Comparison of ENCODE assay signal across 23 mouse cellular contexts in the genomic region with DNA sequence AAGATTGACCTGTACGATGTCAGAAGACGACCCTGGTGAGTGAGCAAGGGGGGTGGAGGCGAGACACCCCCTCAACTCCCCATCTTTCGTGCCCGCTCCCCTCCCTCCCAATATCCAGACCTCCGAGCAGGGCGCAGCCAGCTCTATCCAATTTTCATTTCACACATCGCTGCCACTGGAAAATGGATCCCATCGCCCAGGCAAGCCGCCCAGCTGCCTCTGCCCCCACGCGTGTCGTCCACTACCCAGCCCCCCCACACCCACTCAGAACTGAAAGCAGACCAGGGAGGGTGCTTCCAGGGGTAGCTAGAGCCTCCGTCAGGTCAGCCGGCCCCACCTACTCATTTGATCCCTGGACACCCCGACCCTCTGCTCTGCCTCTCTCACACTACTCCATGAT. TPM values are rescaled to one million over a fixed set of nuclear protein-coding genes. Genes with fewer than 3 reads are reported as not detected.
DNase-seq lines count a peak whose midpoint lies in the region; ATAC-seq lines count a peak whose summit lies in the region.
"Had no signal": no experiment of that assay in that cellular context is flagged by ENCODE, and none has a peak within 500 bp of the region (broad histone marks: within the 10 kb centered on the region; RNA-seq: fewer than 3 reads in every experiment).

No protein-coding gene starts in this region.

- no peaks in the 10 kb centered on the region for H3K9me3 ChIP-seq in forebrain, embryonic 11.5 days (ENCODE audit: control insufficient read depth, low read length)
- H3K9me3 ChIP-seq in forebrain, embryonic 14.5 days (replicated peaks; ENCODE audit: control insufficient read depth, low read length): no peaks in the 10 kb centered on the region
- H3K9me3 ChIP-seq in embryonic facial prominence, embryonic 10.5 days: no peaks in the 10 kb centered on the region
- no peaks in the 10 kb centered on the region for H3K9me3 ChIP-seq in hindbrain, embryonic 13.5 days
- H3K9me3 ChIP-seq in midbrain, embryonic 14.5 days (ENCODE audit: control insufficient read depth, low read length): no peaks in the 10 kb centered on the region
- H3K9me3 ChIP-seq: G1E; heart, embryonic 10.5 days; limb, embryonic 12.5 days; liver, embryonic 12.5 days had no signal

- 0 out of 2 replicates have a peak, but pooled peaks have one; percentile 4 for ATAC-seq in forebrain, embryonic 11.5 days (replicated peaks; ENCODE audit: low FRiP score)
- ATAC-seq in forebrain, embryonic 14.5 days: no peak
- no peak for ATAC-seq in hindbrain, embryonic 13.5 days (ENCODE audit: low FRiP score)
- ATAC-seq in midbrain, embryonic 14.5 days (ENCODE audit: low FRiP score, low TSS enrichment): no peak
- ATAC-seq: activated CD4-positive, CD25-positive, alpha-beta regulatory T cell, adult 4 months; liver, embryonic 12.5 days had no signal

- H3K36me3 ChIP-seq in forebrain, embryonic 11.5 days (ENCODE audit: control insufficient read depth, insufficient read depth, low read length): no peaks in the 10 kb centered on the region
- no peaks in the 10 kb centered on the region for H3K36me3 ChIP-seq in forebrain, embryonic 14.5 days (ENCODE audit: control insufficient read depth, insufficient read depth, low read length)
- H3K36me3 ChIP-seq in embryonic facial prominence, embryonic 10.5 days (replicated peaks): no peaks in the 10 kb centered on the region
- H3K36me3 ChIP-seq in hindbrain, embryonic 13.5 days: peaks cover 5% of the 10 kb centered on the region
- H3K36me3 ChIP-seq in midbrain, embryonic 14.5 days (ENCODE audit: control insufficient read depth, insufficient read depth, low read length): 0 out of 2 replicates have a peak, but pooled peaks cover 2% of the 10 kb centered on the region
- H3K36me3 ChIP-seq: G1E; limb, embryonic 12.5 days; liver, embryonic 12.5 days had no signal

- no peak overlapping the region for H3K27ac ChIP-seq in forebrain, embryonic 11.5 days (ENCODE audit: low read depth, low read length)
- H3K27ac ChIP-seq in forebrain, embryonic 14.5 days (ENCODE audit: low read depth, low read length): no peak overlapping the region
- 0 out of 2 replicates have a peak overlapping the region, but pooled peaks have one; percentile 19 for H3K27ac ChIP-seq in embryonic facial prominence, embryonic 10.5 days (replicated peaks)
- peak overlapping the region; percentile 89 for H3K27ac ChIP-seq in hindbrain, embryonic 13.5 days
- peak overlapping the region; percentile 79 for H3K27ac ChIP-seq in midbrain, embryonic 14.5 days (replicated peaks; ENCODE audit: low read depth, low read length)
- H3K27ac ChIP-seq: limb, embryonic 12.5 days; liver, embryonic 12.5 days had no signal

- no peak overlapping the region for H3K4me3 ChIP-seq in forebrain, embryonic 11.5 days (ENCODE audit: low read depth, low read length)
- H3K4me3 ChIP-seq in forebrain, embryonic 14.5 days (ENCODE audit: low read depth, low read length): no peak overlapping the region
- H3K4me3 ChIP-seq in embryonic facial prominence, embryonic 10.5 days: no peak overlapping the region
- no peak overlapping the region for H3K4me3 ChIP-seq in hindbrain, embryonic 13.5 days
- no peak overlapping the region for H3K4me3 ChIP-seq in midbrain, embryonic 14.5 days (replicated peaks; ENCODE audit: low read depth, low read length)
- H3K4me3 ChIP-seq: heart, embryonic 10.5 days; limb, embryonic 12.5 days; liver, embryonic 12.5 days had no signal

- no peak for DNase-seq in forebrain, embryonic 11.5 days (ENCODE audit: low spot score)
- DNase-seq in forebrain, embryonic 14.5 days (ENCODE audit: low spot score): no peak
- no peak for DNase-seq in embryonic facial prominence, embryonic 10.5 days (ENCODE audit: low spot score)
- DNase-seq in midbrain, embryonic 14.5 days: no peak
- no peak for DNase-seq in urinary bladder, postnatal 4 days (ENCODE audit: low spot score in 2 of 2)
- DNase-seq in retina, embryonic 14.5 days (ENCODE audit: low spot score): no peak
- DNase-seq in layer of hippocampus, postnatal 14 days (ENCODE audit: low spot score in 2 of 2): no peak
- DNase-seq: adrenal gland, postnatal 14 days; cerebellum, adult 9-11 months; kidney, adult 11 months; kidney, postnatal 14 days; lung, adult 2 months; lung, postnatal 36 days; right cerebral cortex, postnatal 14 days; spleen, adult 18-20 months had no signal

- WGBS in forebrain, embryonic 11.5 days: 67% methylated on average over 16 of the region's 16 CpGs
- 45% methylated on average over 16 of the region's 16 CpGs for WGBS in forebrain, embryonic 14.5 days
- 75% methylated on average over 16 of the region's 16 CpGs for WGBS in embryonic facial prominence, embryonic 10.5 days
- WGBS in hindbrain, embryonic 13.5 days: 31% methylated on average over 16 of the region's 16 CpGs
- WGBS in midbrain, embryonic 14.5 days: 49% methylated on average over 16 of the region's 16 CpGs

- no peak overlapping the region for H3K4me2 ChIP-seq in forebrain, embryonic 11.5 days (ENCODE audit: low read depth, low read length, severe bottlenecking)
- no peak overlapping the region for H3K4me2 ChIP-seq in forebrain, embryonic 14.5 days (ENCODE audit: low read length)
- no peak overlapping the region for H3K4me2 ChIP-seq in hindbrain, embryonic 13.5 days
- no peak overlapping the region for H3K4me2 ChIP-seq in midbrain, embryonic 14.5 days (ENCODE audit: low read length)
- H3K4me2 ChIP-seq: limb, embryonic 12.5 days; liver, embryonic 12.5 days had no signal

- no peak overlapping the region for H3K9ac ChIP-seq in forebrain, embryonic 11.5 days (ENCODE audit: low read length)
- H3K9ac ChIP-seq in forebrain, embryonic 14.5 days (ENCODE audit: low read length): no peak overlapping the region
- no peak overlapping the region for H3K9ac ChIP-seq in hindbrain, embryonic 13.5 days
- H3K9ac ChIP-seq in midbrain, embryonic 14.5 days (replicated peaks; ENCODE audit: low read length): no peak overlapping the region
- H3K9ac ChIP-seq: limb, embryonic 12.5 days; liver, embryonic 12.5 days had no signal

- H3K27me3 ChIP-seq in forebrain, embryonic 11.5 days (ENCODE audit: control insufficient read depth, insufficient read depth, low read length): no peaks in the 10 kb centered on the region; the same call in 1 of the 2 replicates
- no peaks in the 10 kb centered on the region for H3K27me3 ChIP-seq in forebrain, embryonic 14.5 days (replicated peaks; ENCODE audit: control insufficient read depth, insufficient read depth, low read length)
- H3K27me3 ChIP-seq in embryonic facial prominence, embryonic 10.5 days (replicated peaks; ENCODE audit: low read depth, poor library complexity, severe bottlenecking): 0 out of 2 replicates have a peak, but pooled peaks cover 14% of the 10 kb centered on the region
- H3K27me3 ChIP-seq in hindbrain, embryonic 13.5 days: no peaks in the 10 kb centered on the region
- no peaks in the 10 kb centered on the region for H3K27me3 ChIP-seq in midbrain, embryonic 14.5 days (ENCODE audit: control insufficient read depth, insufficient read depth, low read length)

- H3K4me1 ChIP-seq in forebrain, embryonic 11.5 days (replicated peaks; ENCODE audit: control insufficient read depth, insufficient read depth, low read length): peaks cover 10% of the 10 kb centered on the region
- peaks cover 33% of the 10 kb centered on the region for H3K4me1 ChIP-seq in forebrain, embryonic 14.5 days (ENCODE audit: control insufficient read depth, insufficient read depth, low read length)
- peaks cover 46% of the 10 kb centered on the region for H3K4me1 ChIP-seq in embryonic facial prominence, embryonic 10.5 days
- H3K4me1 ChIP-seq in hindbrain, embryonic 13.5 days (replicated peaks): peaks cover 72% of the 10 kb centered on the region
- peaks cover 29% of the 10 kb centered on the region for H3K4me1 ChIP-seq in midbrain, embryonic 14.5 days (ENCODE audit: control insufficient read depth, insufficient read depth, low read length)
- H3K4me1 ChIP-seq: liver, embryonic 12.5 days had no signal

RNA-seq across cellular contexts. Expression of a gene that starts 21.4 kb away (rescaled TPM):
- polyA plus RNA-seq in forebrain, embryonic 11.5 days (2014; fragmentation: Nextera tagmentation; extraction: Ambion mirVana): 40.2 and 43.7 TPM in 2 replicates
- polyA plus RNA-seq in forebrain, embryonic 14.5 days (2014; fragmentation: Nextera tagmentation; extraction: Ambion mirVana): 44.4 and 53.4 TPM in 2 replicates
- polyA plus RNA-seq in embryonic facial prominence, embryonic 10.5 days (2016; fragmentation: Nextera tagmentation; extraction: Ambion mirVana): 37.9 and 39.3 TPM in 2 replicates
- 44.7 and 46.0 TPM in 2 replicates for polyA plus RNA-seq in hindbrain, embryonic 13.5 days (2015; fragmentation: Nextera tagmentation; extraction: Ambion mirVana)
- 50.9 and 51.7 TPM in 2 replicates for polyA plus RNA-seq in midbrain, embryonic 14.5 days (2014; fragmentation: Nextera tagmentation; extraction: Ambion mirVana)
- 10 to 100 TPM; 33.3 to 38.1 TPM for total RNA-seq in layer of hippocampus, postnatal 14 days (2021)

RNA-seq across cellular contexts. Expression of a gene that starts 29.7 kb away (rescaled TPM):
- polyA plus RNA-seq in forebrain, embryonic 11.5 days (2014; fragmentation: Nextera tagmentation; extraction: Ambion mirVana): 14.3 and 18.7 TPM in 2 replicates
- 33.1 and 38.0 TPM in 2 replicates for polyA plus RNA-seq in forebrain, embryonic 14.5 days (2014; fragmentation: Nextera tagmentation; extraction: Ambion mirVana)
- polyA plus RNA-seq in embryonic facial prominence, embryonic 10.5 days (2016; fragmentation: Nextera tagmentation; extraction: Ambion mirVana): 16.4 and 16.7 TPM in 2 replicates
- polyA plus RNA-seq in hindbrain, embryonic 13.5 days (2015; fragmentation: Nextera tagmentation; extraction: Ambion mirVana): 38.9 and 39.1 TPM in 2 replicates
- polyA plus RNA-seq in midbrain, embryonic 14.5 days (2014; fragmentation: Nextera tagmentation; extraction: Ambion mirVana): 35.1 and 49.6 TPM in 2 replicates
- 10 to 100 TPM; 16.7 to 17.8 TPM for total RNA-seq in layer of hippocampus, postnatal 14 days (2021)

RNA-seq across cellular contexts. Expression of a gene that starts 29.7 kb away (rescaled TPM):
- polyA plus RNA-seq in forebrain, embryonic 11.5 days (2014; fragmentation: Nextera tagmentation; extraction: Ambion mirVana): 40.7 and 43.7 TPM in 2 replicates
- 83.2 and 83.8 TPM in 2 replicates for polyA plus RNA-seq in forebrain, embryonic 14.5 days (2014; fragmentation: Nextera tagmentation; extraction: Ambion mirVana)
- 35.2 and 39.4 TPM in 2 replicates for polyA plus RNA-seq in embryonic facial prominence, embryonic 10.5 days (2016; fragmentation: Nextera tagmentation; extraction: Ambion mirVana)
- polyA plus RNA-seq in hindbrain, embryonic 13.5 days (2015; fragmentation: Nextera tagmentation; extraction: Ambion mirVana): 68.6 and 71.1 TPM in 2 replicates
- polyA plus RNA-seq in midbrain, embryonic 14.5 days (2014; fragmentation: Nextera tagmentation; extraction: Ambion mirVana): 69.4 and 75.7 TPM in 2 replicates
- total RNA-seq in layer of hippocampus, postnatal 14 days (2021): 10 to 100 TPM; 28.7 to 34.5 TPM

RNA-seq across cellular contexts. Expression of a gene that starts 34.8 kb away (rescaled TPM):
- 1.1 and 2.3 TPM in 2 replicates for polyA plus RNA-seq in forebrain, embryonic 11.5 days (2014; fragmentation: Nextera tagmentation; extraction: Ambion mirVana)
- polyA plus RNA-seq in forebrain, embryonic 14.5 days (2014; fragmentation: Nextera tagmentation; extraction: Ambion mirVana): 4.3 and 4.6 TPM in 2 replicates
- polyA plus RNA-seq in embryonic facial prominence, embryonic 10.5 days (2016; fragmentation: Nextera tagmentation; extraction: Ambion mirVana): 0.97 and 1.2 TPM in 2 replicates
- polyA plus RNA-seq in hindbrain, embryonic 13.5 days (2015; fragmentation: Nextera tagmentation; extraction: Ambion mirVana): 2.6 and 4.0 TPM in 2 replicates
- 2.2 and 2.5 TPM in 2 replicates for polyA plus RNA-seq in midbrain, embryonic 14.5 days (2014; fragmentation: Nextera tagmentation; extraction: Ambion mirVana)
- 1 to 10 TPM; 2.0 to 3.7 TPM for total RNA-seq in layer of hippocampus, postnatal 14 days (2021)
- total RNA-seq: gastrocnemius, postnatal 4 days; megakaryocyte-erythroid progenitor cell, adult 5-6 weeks had no signal
- polyA plus RNA-seq: heart, embryonic 10.5 days; liver, embryonic 12.5 days had no signal

RNA-seq across cellular contexts. Expression of a gene that starts 39.0 kb away (rescaled TPM):
- polyA plus RNA-seq in forebrain, embryonic 11.5 days (2014; fragmentation: Nextera tagmentation; extraction: Ambion mirVana): 48.2 and 51.8 TPM in 2 replicates
- 34.7 and 37.1 TPM in 2 replicates for polyA plus RNA-seq in forebrain, embryonic 14.5 days (2014; fragmentation: Nextera tagmentation; extraction: Ambion mirVana)
- 45.3 and 46.5 TPM in 2 replicates for polyA plus RNA-seq in embryonic facial prominence, embryonic 10.5 days (2016; fragmentation: Nextera tagmentation; extraction: Ambion mirVana)
- polyA plus RNA-seq in hindbrain, embryonic 13.5 days (2015; fragmentation: Nextera tagmentation; extraction: Ambion mirVana): 36.7 and 36.9 TPM in 2 replicates
- 35.5 and 40.4 TPM in 2 replicates for polyA plus RNA-seq in midbrain, embryonic 14.5 days (2014; fragmentation: Nextera tagmentation; extraction: Ambion mirVana)
- total RNA-seq in layer of hippocampus, postnatal 14 days (2021): 10 to 100 TPM; 14.5 to 16.0 TPM

Comparison
In these comparisons a context has a peak if more than half of its experiments do, and no peak if none do; other contexts are left out.
1. H3K27ac ChIP-seq: peak in embryonic facial prominence, embryonic 10.5 days (single experiment), hindbrain, embryonic 13.5 days (single experiment) and midbrain, embryonic 14.5 days (single experiment); none in forebrain, embryonic 11.5 days (single experiment) and forebrain, embryonic 14.5 days (single experiment).